Mouse (Mus musculus) layer of hippocampus, adult 6 months (tissue): ENCODE measurements around the gene Ubd. TPM values are rescaled to one million over a fixed set of nuclear protein-coding genes. Genes with fewer than 3 reads are reported as not detected.

ENCODE experiments used
- long read RNA-seq, 2 experiments: library from polyadenylated mRNA; unstranded; transcript quantifications; one replicate each; pipeline ENCODE4 v2.0.0; 2019 to 2020
- polyA plus RNA-seq: library from polyadenylated mRNA; unstranded; fragments of <200 nt; fragmentation: Nextera tagmentation; gene quantifications from 2 replicates; pipeline ENCODE4 v1.2.3, GENCODE M21; 2021

The Ubd gene
- not detected in 2 replicates for polyA plus RNA-seq
- long read RNA-seq, experiment 1: 0 reads
- long read RNA-seq, experiment 2: 0 reads

DNA sequence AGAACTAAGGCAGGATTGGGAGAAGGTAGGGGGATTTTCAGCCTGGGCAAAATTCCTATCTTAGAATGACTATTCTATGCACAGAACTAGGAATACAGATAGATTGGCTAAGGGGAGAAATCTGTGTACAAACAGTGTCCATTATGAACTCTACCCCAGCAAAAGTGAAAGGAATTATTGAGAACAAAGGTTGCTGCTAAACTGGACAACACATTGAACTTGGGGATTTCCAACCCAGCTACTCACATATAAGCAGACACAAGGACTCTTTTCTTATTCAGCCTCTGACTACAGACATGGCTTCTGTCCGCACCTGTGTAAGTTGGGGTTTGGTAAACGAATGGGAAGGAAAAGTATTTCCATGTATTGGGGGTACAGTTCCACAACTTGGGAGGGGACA, at the start of gene Ubd:
TSS of gene Ubd (plus strand) at position 237 of the 400 bp plus-strand sequence.

DNA sequence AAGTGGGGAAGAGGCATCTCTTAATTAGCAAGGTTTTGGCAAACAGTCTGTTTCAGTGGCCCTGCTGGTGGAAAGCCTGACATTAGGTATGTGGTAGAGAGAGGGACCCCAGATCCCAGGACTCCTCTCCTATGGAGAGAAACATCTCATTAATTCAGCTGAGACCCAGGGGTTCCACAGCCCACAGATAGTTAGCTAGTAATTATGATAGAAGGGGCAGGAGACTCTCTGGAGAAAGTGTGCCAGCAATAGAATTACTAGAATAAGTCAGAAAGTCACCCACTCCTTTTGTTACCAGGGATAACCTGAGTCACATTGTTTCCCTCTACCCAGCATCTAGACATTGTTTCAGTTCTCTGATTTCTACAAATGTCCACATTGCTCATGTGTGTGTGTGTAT, 32.3 kb upstream of the Ubd start, which contains the start of gene Olfr93:
TSS of gene Olfr93 (minus strand) at position 101 of the 400 bp plus-strand sequence.

DNA sequence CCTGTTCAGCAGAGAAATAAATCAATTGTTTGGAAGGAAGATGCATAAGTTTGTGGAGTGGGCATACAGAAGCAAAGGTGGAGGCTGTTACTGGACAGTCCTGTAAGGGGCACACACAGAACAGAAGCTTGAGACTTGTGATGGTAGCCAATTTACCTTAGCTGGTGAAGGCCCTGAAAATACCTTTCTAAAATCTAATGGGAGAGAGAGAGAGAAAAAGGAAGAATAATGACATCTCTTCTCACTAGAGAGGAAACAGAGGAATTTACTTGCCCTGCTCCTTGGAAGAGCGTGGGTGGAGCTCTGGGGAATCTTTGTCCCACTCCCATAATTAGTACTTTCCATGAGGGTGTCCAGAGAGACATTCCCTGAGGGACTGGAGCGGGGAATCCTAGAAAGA, 7.2 kb downstream of the Ubd start, which contains the start of gene Olfr94:
TSS of gene Olfr94 (minus strand) at position 101 of the 400 bp plus-strand sequence.

DNA sequence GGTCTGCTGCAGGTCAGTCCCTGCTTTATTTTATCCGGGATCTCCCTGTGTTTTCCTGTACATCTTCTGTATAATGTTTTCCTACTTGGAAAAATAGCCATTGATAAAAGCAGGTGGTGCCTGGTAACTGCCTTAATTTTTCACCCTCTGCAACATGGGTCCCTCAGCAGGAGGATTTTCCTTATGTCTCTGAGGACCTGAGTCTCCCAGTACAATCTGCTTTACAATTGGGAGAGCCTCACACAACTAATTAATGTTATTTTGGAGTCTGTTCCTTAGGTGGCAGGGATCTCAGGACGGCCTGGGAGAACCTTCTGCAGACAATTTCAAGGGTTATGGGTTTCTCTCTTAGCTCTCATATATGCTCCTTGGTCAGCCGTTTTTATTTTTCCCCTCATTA, 19.3 kb downstream of the Ubd start, which contains the start of gene Olfr95:
TSS of gene Olfr95 (minus strand) at position 101 of the 400 bp plus-strand sequence.

DNA sequence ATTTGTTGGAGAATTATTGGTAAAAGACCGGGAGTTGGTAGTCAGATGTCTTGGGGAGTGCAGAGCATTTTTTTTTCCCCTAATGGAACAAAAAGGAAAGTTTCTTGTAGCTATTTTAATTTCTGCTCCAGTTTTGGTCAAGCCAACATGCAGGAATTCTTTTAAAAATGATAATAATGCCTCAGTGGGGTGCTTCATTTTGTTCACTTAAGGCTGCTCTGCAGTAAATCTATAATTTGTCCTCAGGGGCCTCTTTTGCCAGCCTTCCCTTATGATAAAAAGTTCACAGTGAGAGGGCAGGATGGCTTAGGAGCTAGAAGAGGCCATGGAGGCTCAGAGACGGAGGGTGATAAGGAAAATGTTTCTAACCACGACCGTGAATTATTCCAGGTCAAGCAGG, 26.2 kb downstream of the Ubd start, which contains the start of gene Olfr96:
TSS of gene Olfr96 (plus strand) at position 301 of the 400 bp plus-strand sequence.

DNA sequence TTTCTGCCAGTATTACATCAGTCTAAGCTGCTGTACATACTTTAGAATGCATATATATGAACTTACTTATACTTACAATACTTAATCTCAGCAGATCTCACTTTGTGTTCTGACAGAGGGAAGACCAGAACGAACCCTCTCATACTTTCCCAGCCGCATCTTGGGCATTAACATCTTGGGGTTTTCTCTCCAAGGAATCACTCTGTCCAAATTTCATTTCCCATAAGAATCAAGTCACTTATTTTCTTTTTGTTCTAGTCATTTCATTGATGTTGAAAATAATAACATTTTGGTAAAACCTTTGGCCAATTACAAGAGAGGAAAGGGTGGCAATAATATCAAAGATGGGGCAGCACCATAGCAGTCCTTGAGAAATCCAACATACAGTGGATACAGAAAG, 43.5 kb downstream of the Ubd start, which contains the start of gene Olfr97:
TSS of gene Olfr97 (minus strand) at position 101 of the 400 bp plus-strand sequence.

Other genes starting within 250 kb of the Ubd start
- 207 and 224 TPM in 2 replicates for gene Ppp1r11, start 242.2 kb upstream of the Ubd start, polyA plus RNA-seq
- gene Znrd1, start 235.3 kb upstream of the Ubd start, polyA plus RNA-seq: 76.9 and 81.0 TPM in 2 replicates
- gene Znrd1as, start 235.3 kb upstream of the Ubd start, polyA plus RNA-seq: 6.8 and 7.5 TPM in 2 replicates
- not detected in 2 replicates for gene 2410137M14Rik, start 212.7 kb upstream of the Ubd start, polyA plus RNA-seq
- 0.15 TPM in 1 of 2 replicates, not detected in the other for gene H2-M5, start 204.4 kb upstream of the Ubd start, polyA plus RNA-seq
- 0.85 and 1.7 TPM in 2 replicates for gene Zfp57, start 192.7 kb upstream of the Ubd start, polyA plus RNA-seq
- gene Mog, start 170.5 kb upstream of the Ubd start, polyA plus RNA-seq: 88.1 and 99.0 TPM in 2 replicates
- gene Gabbr1, start 147.9 kb upstream of the Ubd start, polyA plus RNA-seq: 44.8 and 46.3 TPM in 2 replicates
- gene Olfr90, start 105.4 kb upstream of the Ubd start, polyA plus RNA-seq: not detected in 2 replicates
- gene Olfr91, start 95.6 kb upstream of the Ubd start, polyA plus RNA-seq: not detected in 2 replicates
- gene Olfr92, start 73.8 kb upstream of the Ubd start, polyA plus RNA-seq: not detected in 2 replicates
- not detected in 2 replicates for gene Olfr93, start 32.4 kb upstream of the Ubd start, polyA plus RNA-seq
- gene Olfr94, start 7.1 kb downstream of the Ubd start, polyA plus RNA-seq: not detected in 2 replicates
- not detected in 2 replicates for gene Olfr95, start 19.2 kb downstream of the Ubd start, polyA plus RNA-seq
- not detected in 2 replicates for gene Olfr96, start 26.3 kb downstream of the Ubd start, polyA plus RNA-seq
- gene Olfr97, start 43.4 kb downstream of the Ubd start, polyA plus RNA-seq: not detected in 2 replicates
- gene Olfr98, start 69.9 kb downstream of the Ubd start, polyA plus RNA-seq: not detected in 2 replicates
- gene H2-M3, start 76.3 kb downstream of the Ubd start, polyA plus RNA-seq: 3.3 and 3.5 TPM in 2 replicates
- gene Olfr99, start 89.6 kb downstream of the Ubd start, polyA plus RNA-seq: not detected in 2 replicates
- not detected in 2 replicates for gene Olfr101, start 110.4 kb downstream of the Ubd start, polyA plus RNA-seq
- not detected in 2 replicates for gene Olfr102, start 123.2 kb downstream of the Ubd start, polyA plus RNA-seq
- gene Olfr103, start 145.8 kb downstream of the Ubd start, polyA plus RNA-seq: not detected in 2 replicates
- not detected in 2 replicates for gene Olfr104-ps, start 165.7 kb downstream of the Ubd start, polyA plus RNA-seq
- not detected in 2 replicates for gene Olfr105-ps, start 185.1 kb downstream of the Ubd start, polyA plus RNA-seq
- gene Olfr106-ps, start 196.5 kb downstream of the Ubd start, polyA plus RNA-seq: not detected in 2 replicates
- not detected in 2 replicates for gene Olfr107, start 205.3 kb downstream of the Ubd start, polyA plus RNA-seq